Mouse (Mus musculus): Measurements from ENCODE around the gene Bmper.

GRCm38 (mm10) chr9:23497626-23498025 lies 274.8 kb downstream of the Bmper start:
- TF ChIP-seq CTCF (IDR thresholded peaks at IDR 0.05; ENCODE audit: borderline replicate concordance, insufficient read depth, low read length) (no peak), POLR2A (IDR thresholded peaks at IDR 0.05; ENCODE audit: low read depth, low read length) (no peak)

Measured in embryonic fibroblast, embryonic 13.5 days (primary cell).